Mouse (Mus musculus) cerebellum, adult 9-10 months (tissue): ENCODE results near the gene Yipf4.
"Not testable (repeated sequence)": the region's sequence is repeated elsewhere in the genome, so short reads cannot be mapped to it uniquely, and the experiment has no call there.

ENCODE experiments used
- DNase-seq: peaks from one replicate; pipeline ENCODE4 v3.0.0; 2022

Yipf4 gene

GRCm38 (mm10) chr17:74489024-74489900, at the start of gene Yipf4:
TSS of gene Yipf4 (plus strand) at chr17:74489493.
- DNase-seq = peak; percentile 98

GRCm38 (mm10) chr17:74440486-74440885, 48.8 kb upstream of the Yipf4 start:
- no peak for DNase-seq

- no peak for DNase-seq
These were observed 39.5 kb upstream of the Yipf4 start for GRCm38 (mm10) chr17:74449776-74450175.

- DNase-seq = no peak
These were observed 35.4 kb upstream of the Yipf4 start for GRCm38 (mm10) chr17:74453928-74454327.

GRCm38 (mm10) chr17:74454660-74455059, 34.6 kb upstream of the Yipf4 start:
- no peak for DNase-seq

- no peak for DNase-seq
These were observed 33.9 kb upstream of the Yipf4 start for GRCm38 (mm10) chr17:74455426-74455825.

GRCm38 (mm10) chr17:74456825-74457224, 32.5 kb upstream of the Yipf4 start:
- no peak for DNase-seq

- DNase-seq = no peak
These were observed 31.2 kb upstream of the Yipf4 start for GRCm38 (mm10) chr17:74457972-74458677.

GRCm38 (mm10) chr17:74458711-74459408, 30.4 kb upstream of the Yipf4 start, which contains the start of gene Nlrc4:
TSS of gene Nlrc4 (minus strand) at chr17:74459142.
- no peak for DNase-seq

- no peak for DNase-seq
These were observed 25.8 kb upstream of the Yipf4 start for GRCm38 (mm10) chr17:74463510-74463909.

- not testable (repeated sequence) for DNase-seq
These were observed 21.3 kb upstream of the Yipf4 start for GRCm38 (mm10) chr17:74467981-74468380.

- DNase-seq = not testable (repeated sequence)
These were observed 19.2 kb upstream of the Yipf4 start for GRCm38 (mm10) chr17:74470133-74470532.

GRCm38 (mm10) chr17:74480361-74481069, 8.8 kb upstream of the Yipf4 start:
- DNase-seq = no peak

- DNase-seq = no peak
These were observed 568 bp downstream of the Yipf4 start for GRCm38 (mm10) chr17:74489901-74490220.

- DNase-seq = no peak
These were observed 2.3 kb downstream of the Yipf4 start for GRCm38 (mm10) chr17:74491565-74491964.

- DNase-seq = no peak
These were observed 10.9 kb downstream of the Yipf4 start for GRCm38 (mm10) chr17:74500204-74500603.

GRCm38 (mm10) chr17:74501085-74501484, 11.8 kb downstream of the Yipf4 start:
- no peak for DNase-seq

- DNase-seq = no peak
These were observed 18.6 kb downstream of the Yipf4 start for GRCm38 (mm10) chr17:74507934-74508333.

GRCm38 (mm10) chr17:74508600-74508999, 19.3 kb downstream of the Yipf4 start:
- no peak for DNase-seq

- DNase-seq = no peak
These were observed 23.0 kb downstream of the Yipf4 start for GRCm38 (mm10) chr17:74512308-74512707.

- DNase-seq = no peak
These were observed 33.8 kb downstream of the Yipf4 start for GRCm38 (mm10) chr17:74522797-74523723.

GRCm38 (mm10) chr17:74526117-74526516, 36.8 kb downstream of the Yipf4 start:
- DNase-seq = no peak
